Mouse (Mus musculus) cortical plate, adult 2 months (tissue): ENCODE results near the gene App.

Experiments used
- CTCF ChIP-seq: fragments of 200-500 bp; IDR thresholded peaks from 2 replicates; pipeline ENCODE4 v1.5.1; 2011; ENCODE audit warnings: mild to moderate bottlenecking, control low read depth, low read length; ENCODE audit not compliant: insufficient read depth; ENCODE audit errors: extremely low read depth
- POLR2A ChIP-seq: fragments of 200-500 bp; IDR thresholded peaks from 2 replicates; pipeline ENCODE4 v1.6.1; 2011; ENCODE audit warnings: mild to moderate bottlenecking, low read length, control low read depth; ENCODE audit not compliant: insufficient read depth; ENCODE audit errors: extremely low read depth

GRCm38 (mm10) chr16:85072624-85073023 is 100.9 kb downstream of the App start:
- TF ChIP-seq POLR2A: no peak
- TF ChIP-seq CTCF: no peak
